Mouse (Mus musculus) right cerebral cortex, postnatal 25 days (tissue): ENCODE data around the gene AL732309.1.

ENCODE experiments used
- DNase-seq: peaks from one replicate; pipeline ENCODE4 v3.0.0; 2022

AL732309.1 gene

GRCm38 (mm10) chr2:25237522-25237921 is 9.1 kb downstream of the AL732309.1 start:
- no peak for DNase-seq

- no peak for DNase-seq
These were observed 10.0 kb downstream of the AL732309.1 start, which contains the start of gene Rnf224 for GRCm38 (mm10) chr2:25236614-25237013. Gene Rnf224 (minus strand): TSS chr2:25236787.

- no peak for DNase-seq
These were observed 12.0 kb downstream of the AL732309.1 start for GRCm38 (mm10) chr2:25234551-25235220.

- DNase-seq: no peak
These were observed 12.6 kb downstream of the AL732309.1 start, which contains the start of gene Slc34a3 for GRCm38 (mm10) chr2:25234050-25234449. Gene Slc34a3 (minus strand): TSS chr2:25234364.

- DNase-seq: no peak
These were observed 13.2 kb downstream of the AL732309.1 start for GRCm38 (mm10) chr2:25233421-25233820.

GRCm38 (mm10) chr2:25231038-25231437 is 15.6 kb downstream of the AL732309.1 start:
- DNase-seq: no peak

GRCm38 (mm10) chr2:25230581-25230980 is 16.1 kb downstream of the AL732309.1 start:
- no peak for DNase-seq

GRCm38 (mm10) chr2:25229582-25229981 is 17.1 kb downstream of the AL732309.1 start:
- no peak for DNase-seq

- DNase-seq: no peak
These were observed 17.6 kb downstream of the AL732309.1 start for GRCm38 (mm10) chr2:25228995-25229530.

- DNase-seq: peak; percentile 83
These were observed 18.2 kb downstream of the AL732309.1 start for GRCm38 (mm10) chr2:25228431-25228889.

GRCm38 (mm10) chr2:25227406-25227805 is 19.3 kb downstream of the AL732309.1 start:
- DNase-seq: no peak

- peak; percentile 41 for DNase-seq
These were observed 19.8 kb downstream of the AL732309.1 start for GRCm38 (mm10) chr2:25226864-25227263.

- no peak for DNase-seq
These were observed 20.8 kb downstream of the AL732309.1 start for GRCm38 (mm10) chr2:25225811-25226379.

- peak; percentile 99 for DNase-seq
These were observed 21.6 kb downstream of the AL732309.1 start for GRCm38 (mm10) chr2:25224766-25225752.

- DNase-seq: no peak
These were observed 22.2 kb downstream of the AL732309.1 start, which contains the start of gene Tubb4b for GRCm38 (mm10) chr2:25224492-25224765. Gene Tubb4b (minus strand): TSS chr2:25224702.

GRCm38 (mm10) chr2:25223681-25224491 is 22.8 kb downstream of the AL732309.1 start:
- peak; percentile 81 for DNase-seq

- no peak for DNase-seq
These were observed 25.3 kb downstream of the AL732309.1 start for GRCm38 (mm10) chr2:25221331-25221772.

- no peak for DNase-seq
These were observed 28.2 kb downstream of the AL732309.1 start, which contains the start of gene Fam166a for GRCm38 (mm10) chr2:25218445-25218844. Gene Fam166a (plus strand): TSS chr2:25218745.

GRCm38 (mm10) chr2:25217666-25218065 is 29.0 kb downstream of the AL732309.1 start:
- no peak for DNase-seq

GRCm38 (mm10) chr2:25214444-25214843 is 32.2 kb downstream of the AL732309.1 start, which contains the start of gene Stpg3:
Gene Stpg3 (minus strand): TSS chr2:25214637.
- DNase-seq: no peak

- no peak for DNase-seq
These were observed 33.3 kb downstream of the AL732309.1 start for GRCm38 (mm10) chr2:25213266-25213865.
